Comparison of ENCODE assay signal across 9 mouse cellular contexts in the genomic region with DNA sequence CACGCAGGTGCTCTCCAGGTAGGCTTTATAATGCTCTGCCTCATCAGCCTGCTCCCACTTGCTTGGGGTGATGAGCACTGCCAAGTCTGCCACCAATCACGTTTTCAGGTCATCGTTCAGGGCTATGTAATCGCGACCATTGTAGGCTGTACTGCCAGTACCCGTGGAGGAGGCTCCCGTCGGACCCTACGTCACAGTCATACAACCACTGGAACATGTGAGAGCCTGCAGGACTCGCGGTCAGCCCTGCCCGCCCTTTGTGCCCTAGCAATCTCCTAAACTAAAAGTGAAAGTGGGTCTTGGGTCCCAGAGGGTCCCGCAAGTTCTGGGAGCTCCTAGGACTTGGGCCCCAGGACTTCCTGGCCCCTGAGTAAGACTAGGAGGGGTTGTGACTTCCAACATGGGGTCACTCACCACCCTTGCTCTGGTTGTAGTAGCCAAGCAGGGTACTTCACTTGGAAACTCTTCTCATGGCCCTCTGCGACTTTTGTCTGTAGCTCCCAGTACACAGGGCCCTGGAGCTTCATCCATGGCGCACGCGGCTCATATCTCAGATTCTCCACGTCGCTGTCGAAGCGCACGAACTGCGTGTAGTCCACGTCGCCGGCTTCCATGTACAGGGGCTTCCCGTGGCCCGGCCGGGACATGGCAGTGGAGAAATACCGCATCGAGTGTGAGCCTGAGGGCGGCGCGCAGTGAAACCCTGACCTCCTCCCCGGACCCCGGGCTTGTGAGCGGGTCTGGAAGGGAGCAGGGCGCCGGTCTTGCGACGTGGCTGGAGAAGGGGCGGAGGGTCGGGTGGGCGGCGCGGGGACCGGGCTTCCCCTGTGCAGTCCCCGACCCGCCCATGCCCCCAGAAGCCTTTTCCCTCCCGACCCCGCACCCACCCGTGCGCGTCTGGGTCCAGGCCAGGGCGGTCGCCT. TPM values are rescaled to one million over a fixed set of nuclear protein-coding genes. Genes with fewer than 3 reads are reported as not detected.
DNase-seq lines count a peak whose midpoint lies in the region; ATAC-seq lines count a peak whose summit lies in the region.
"Had no signal": no experiment of that assay in that cellular context is flagged by ENCODE, and none has a peak within 500 bp of the region (broad histone marks: within the 10 kb centered on the region; RNA-seq: fewer than 3 reads in every experiment).

No protein-coding gene starts in this region.

- no peak overlapping the region for H3K27ac ChIP-seq in forebrain, embryonic 11.5 days (ENCODE audit: low read depth, low read length)
- H3K27ac ChIP-seq in forebrain, embryonic 13.5 days, result no peak overlapping the region

- H3K9me3 ChIP-seq in forebrain, embryonic 11.5 days (ENCODE audit: control insufficient read depth, low read length), result no peaks in the 10 kb centered on the region
- no peaks in the 10 kb centered on the region for H3K9me3 ChIP-seq in forebrain, embryonic 13.5 days (replicated peaks)

- ATAC-seq in forebrain, embryonic 11.5 days (replicated peaks; ENCODE audit: low FRiP score), result no peak
- no peak for ATAC-seq in forebrain, embryonic 13.5 days

- intact Hi-C loops in left cerebral cortex, postnatal 14 days (cut with DNase I), result no loop called here

- DNase-seq in forebrain, embryonic 11.5 days (ENCODE audit: low spot score), result peak; percentile 59
- peak; percentile 47 for DNase-seq in thymus, postnatal 4 days
- DNase-seq in thymus, postnatal 0 days (ENCODE audit: low spot score), result no peak
- DNase-seq in lung, postnatal 36 days, result peak; percentile 19
- DNase-seq in right cerebral cortex, postnatal 4 days, result no peak
- DNase-seq in left cerebral cortex, postnatal 14 days (ENCODE audit: low spot score in 2 of 2), result no peak
- no peak for DNase-seq in gastrocnemius, postnatal 25 days

- no peak overlapping the region for H3K4me3 ChIP-seq in forebrain, embryonic 11.5 days (ENCODE audit: low read depth, low read length)
- H3K4me3 ChIP-seq in forebrain, embryonic 13.5 days, result no peak overlapping the region

- no peaks in the 10 kb centered on the region for H3K36me3 ChIP-seq in forebrain, embryonic 11.5 days (ENCODE audit: control insufficient read depth, insufficient read depth, low read length)
- H3K36me3 ChIP-seq in forebrain, embryonic 13.5 days (ENCODE audit: poor library complexity, severe bottlenecking), result no peaks in the 10 kb centered on the region

- H3K4me2 ChIP-seq in forebrain, embryonic 11.5 days (ENCODE audit: low read depth, low read length, severe bottlenecking), result 0 out of 2 replicates have a peak overlapping the region, but pooled peaks have one; percentile 15
- no peak overlapping the region; the same call in 1 of the 2 replicates for H3K4me2 ChIP-seq in forebrain, embryonic 13.5 days

- WGBS in forebrain, embryonic 11.5 days, result 1% methylated on average over 55 of the region's 56 CpGs
- 2% methylated on average over 49 of the region's 56 CpGs for WGBS in forebrain, embryonic 13.5 days

- H3K27me3 ChIP-seq in forebrain, embryonic 11.5 days (ENCODE audit: control insufficient read depth, insufficient read depth, low read length), result peaks cover 57% of the 10 kb centered on the region
- H3K27me3 ChIP-seq in forebrain, embryonic 13.5 days, result peaks cover 92% of the 10 kb centered on the region

- no peak overlapping the region for H3K9ac ChIP-seq in forebrain, embryonic 11.5 days (ENCODE audit: low read length)
- H3K9ac ChIP-seq in forebrain, embryonic 13.5 days, result no peak overlapping the region

- 0 out of 2 replicates have a peak, but pooled peaks cover 4% of the 10 kb centered on the region for H3K4me1 ChIP-seq in forebrain, embryonic 11.5 days (replicated peaks; ENCODE audit: control insufficient read depth, insufficient read depth, low read length)
- H3K4me1 ChIP-seq in forebrain, embryonic 13.5 days, result peaks cover 4% of the 10 kb centered on the region; the same call in 1 of the 2 replicates

RNA-seq across cellular contexts. Expression of a gene that starts 6.9 kb away (rescaled TPM):
- not detected in 2 replicates for polyA plus RNA-seq in forebrain, embryonic 11.5 days (2014; fragmentation: Nextera tagmentation; extraction: Ambion mirVana)
- not detected in 2 replicates for polyA plus RNA-seq in forebrain, embryonic 13.5 days (2015; fragmentation: Nextera tagmentation; extraction: Ambion mirVana)
- polyA plus RNA-seq in thymus, postnatal 0 days (2015; fragmentation: Nextera tagmentation; extraction: Ambion mirVana), result 13.7 and 15.3 TPM in 2 replicates
- not detected for total RNA-seq in left cerebral cortex, postnatal 14 days (2021)
- not detected for total RNA-seq in gastrocnemius, postnatal 25 days (2021)
- total RNA-seq: left cerebral cortex, postnatal 36 days had no signal

RNA-seq across cellular contexts. Expression of a gene that starts 28.7 kb away (rescaled TPM):
- not detected in 2 replicates for polyA plus RNA-seq in forebrain, embryonic 11.5 days (2014; fragmentation: Nextera tagmentation; extraction: Ambion mirVana)
- not detected in 2 replicates for polyA plus RNA-seq in forebrain, embryonic 13.5 days (2015; fragmentation: Nextera tagmentation; extraction: Ambion mirVana)
- 1.9 and 2.7 TPM in 2 replicates for polyA plus RNA-seq in thymus, postnatal 0 days (2015; fragmentation: Nextera tagmentation; extraction: Ambion mirVana)
- not detected for total RNA-seq in left cerebral cortex, postnatal 14 days (2021)
- not detected for total RNA-seq in gastrocnemius, postnatal 25 days (2021)
- total RNA-seq: left cerebral cortex, postnatal 36 days had no signal

RNA-seq across cellular contexts. Expression of a gene that starts 32.2 kb away (rescaled TPM):
- not detected in 2 replicates for polyA plus RNA-seq in forebrain, embryonic 11.5 days (2014; fragmentation: Nextera tagmentation; extraction: Ambion mirVana)
- polyA plus RNA-seq in forebrain, embryonic 13.5 days (2015; fragmentation: Nextera tagmentation; extraction: Ambion mirVana), result not detected in 2 replicates
- polyA plus RNA-seq in thymus, postnatal 0 days (2015; fragmentation: Nextera tagmentation; extraction: Ambion mirVana), result 0.45 and 0.99 TPM in 2 replicates
- not detected for total RNA-seq in left cerebral cortex, postnatal 14 days (2021)
- not detected for total RNA-seq in gastrocnemius, postnatal 25 days (2021)
- total RNA-seq: left cerebral cortex, postnatal 36 days had no signal

RNA-seq across cellular contexts. Expression of a gene that starts 39.9 kb away (rescaled TPM):
- not detected in 2 replicates for polyA plus RNA-seq in forebrain, embryonic 11.5 days (2014; fragmentation: Nextera tagmentation; extraction: Ambion mirVana)
- not detected in 2 replicates for polyA plus RNA-seq in forebrain, embryonic 13.5 days (2015; fragmentation: Nextera tagmentation; extraction: Ambion mirVana)
- polyA plus RNA-seq in thymus, postnatal 0 days (2015; fragmentation: Nextera tagmentation; extraction: Ambion mirVana), result 0.48 and 0.57 TPM in 2 replicates
- total RNA-seq in left cerebral cortex, postnatal 14 days (2021), result not detected
- not detected for total RNA-seq in gastrocnemius, postnatal 25 days (2021)
- total RNA-seq: left cerebral cortex, postnatal 36 days had no signal

Comparison
In these comparisons a context has a peak if more than half of its experiments do, and no peak if none do; other contexts are left out.
1. DNase-seq: peak in forebrain, embryonic 11.5 days (single experiment), thymus, postnatal 4 days (single experiment) and lung, postnatal 36 days (single experiment); none in thymus, postnatal 0 days (single experiment), right cerebral cortex, postnatal 4 days (single experiment), left cerebral cortex, postnatal 14 days (0 of 2) and gastrocnemius, postnatal 25 days (single experiment).
2. RNA of a gene that starts 6.9 kb away (polyA plus RNA-seq): 13.7 to 15.3 TPM in thymus, postnatal 0 days; not detected in forebrain, embryonic 11.5 days and not detected in forebrain, embryonic 13.5 days; every median in the first group is over 10 times any median in the second.